Mouse (Mus musculus): ENCODE data around the gene Clic5.

The Clic5 gene

GRCm38 (mm10) chr17:44192981-44193380 is 4.6 kb downstream of the Clic5 start:
- no peak for DNase-seq (ENCODE audit: low read depth, low spot score)

DNA sequence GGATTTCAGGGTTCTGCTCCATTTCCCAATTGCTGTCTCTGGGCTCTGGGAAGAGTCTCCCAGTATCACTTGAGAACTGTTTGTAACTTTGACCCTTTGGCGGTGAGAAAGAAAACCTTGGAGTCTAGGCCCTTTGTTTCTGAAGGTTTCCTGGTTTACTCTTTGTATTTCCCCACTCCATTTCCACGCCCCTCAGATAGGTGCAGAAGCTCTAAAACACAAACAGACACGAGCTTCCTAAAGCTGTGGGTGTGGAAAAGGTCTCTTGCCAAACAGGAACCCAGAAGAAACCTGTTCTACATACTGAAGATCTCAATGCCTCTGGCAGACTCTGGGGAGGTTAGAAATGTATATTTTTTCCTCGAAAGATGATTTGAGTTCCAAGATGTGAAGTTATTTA is 10.8 kb downstream of the Clic5 start:
- DNase-seq (ENCODE audit: low read depth, low spot score), result no peak

DNA sequence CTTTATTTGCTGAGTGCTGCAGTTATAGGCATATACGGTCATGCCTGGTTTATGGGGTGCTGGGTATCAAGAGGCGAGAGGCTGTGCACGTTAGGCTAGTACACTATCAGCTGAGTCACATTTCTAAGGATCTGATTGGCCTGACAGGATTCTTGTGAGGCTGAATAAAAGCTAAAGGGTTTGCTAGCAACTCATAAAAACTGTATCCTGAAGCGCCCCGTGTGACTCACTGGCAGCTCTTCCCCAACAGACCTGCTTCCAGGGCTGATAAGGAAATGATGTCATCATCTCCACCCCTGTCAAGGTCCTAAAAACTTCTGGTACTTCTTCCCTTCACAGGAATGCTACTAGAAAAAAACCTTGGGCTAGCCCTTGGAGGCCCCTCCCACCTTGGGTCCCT is 14.6 kb downstream of the Clic5 start:
- DNase-seq (ENCODE audit: low read depth, low spot score), result no peak

GRCm38 (mm10) chr17:44204787-44205186 is 16.4 kb downstream of the Clic5 start:
- no peak for DNase-seq (ENCODE audit: low read depth, low spot score)

GRCm38 (mm10) chr17:44205562-44205961 is 17.2 kb downstream of the Clic5 start:
- no peak for DNase-seq (ENCODE audit: low read depth, low spot score)

DNA sequence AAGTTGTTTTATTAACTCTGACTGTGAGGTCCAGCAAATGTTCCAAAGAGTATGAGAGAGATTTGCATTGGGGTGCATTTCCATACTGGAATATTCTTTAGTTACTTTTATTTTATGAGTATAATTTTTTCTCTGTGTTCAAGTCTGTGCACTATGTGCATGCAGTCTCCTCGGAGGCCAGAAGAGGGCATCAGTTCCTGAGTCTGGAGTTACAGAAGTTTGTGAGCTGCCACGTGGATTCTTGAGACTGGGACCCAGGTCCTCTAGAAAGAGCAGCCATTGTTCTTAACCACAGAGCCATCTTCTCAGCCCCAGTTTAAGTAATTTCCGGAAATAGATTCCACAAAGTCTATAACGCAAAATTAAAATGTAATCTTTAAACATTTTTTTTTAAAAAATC is 20.5 kb downstream of the Clic5 start:
- peak; percentile 38 for DNase-seq (ENCODE audit: low read depth, low spot score)

DNA sequence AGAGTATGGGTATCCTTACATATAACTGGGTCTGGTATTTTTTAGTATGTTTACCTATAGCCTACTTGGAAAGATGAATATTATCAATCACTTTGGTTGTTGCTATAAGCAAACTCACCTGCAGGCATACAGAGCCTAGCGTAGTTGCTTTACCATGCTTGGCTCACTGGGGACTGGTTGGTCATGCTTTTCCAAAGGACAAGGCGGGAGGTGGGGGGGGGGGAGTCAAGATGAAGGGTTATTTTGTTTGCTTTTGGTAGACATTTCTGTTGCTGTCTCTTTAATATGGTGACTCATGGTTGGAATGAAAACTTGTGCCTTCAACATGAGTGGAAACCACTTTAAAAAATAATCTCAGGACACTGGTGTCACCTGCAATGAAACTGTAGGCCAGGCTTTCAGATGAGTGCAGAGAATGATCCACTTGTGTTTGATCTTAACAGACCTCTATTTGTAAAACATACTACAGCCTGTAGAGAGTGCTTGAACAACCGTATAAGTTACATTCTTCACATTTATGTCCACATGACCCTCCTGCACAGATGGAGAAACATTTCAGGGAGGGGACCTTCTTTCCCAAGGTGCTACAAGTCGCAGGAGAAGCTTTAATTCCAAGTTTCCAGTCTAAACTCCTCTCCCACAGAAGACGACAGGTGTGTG is 24.7 kb downstream of the Clic5 start:
- no peak for DNase-seq (ENCODE audit: low read depth, low spot score)

GRCm38 (mm10) chr17:44215196-44215799 is 26.9 kb downstream of the Clic5 start:
- no peak for DNase-seq (ENCODE audit: low read depth, low spot score)

GRCm38 (mm10) chr17:44217185-44217584 is 28.8 kb downstream of the Clic5 start:
- no peak for DNase-seq (ENCODE audit: low read depth, low spot score)

DNA sequence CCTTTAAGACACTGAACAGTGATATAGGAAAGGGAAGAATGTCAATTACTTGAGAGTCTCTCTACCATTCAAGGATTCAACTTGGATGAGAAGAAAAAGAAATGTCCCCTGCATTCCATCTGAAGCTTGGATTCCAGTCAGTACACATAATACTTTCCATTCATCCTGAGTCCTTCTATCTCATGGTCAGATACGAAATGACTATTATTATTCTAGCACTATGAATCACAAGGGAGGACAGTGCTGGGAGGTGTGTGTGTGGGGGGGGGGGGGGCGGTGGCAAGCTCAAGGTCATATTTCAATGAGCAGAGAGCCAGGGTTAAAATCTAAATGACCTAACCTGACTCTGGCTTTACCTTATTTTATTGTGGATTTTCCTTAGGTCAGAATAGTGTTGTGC is 31.6 kb downstream of the Clic5 start:
- DNase-seq (ENCODE audit: low read depth, low spot score), result no peak

DNA sequence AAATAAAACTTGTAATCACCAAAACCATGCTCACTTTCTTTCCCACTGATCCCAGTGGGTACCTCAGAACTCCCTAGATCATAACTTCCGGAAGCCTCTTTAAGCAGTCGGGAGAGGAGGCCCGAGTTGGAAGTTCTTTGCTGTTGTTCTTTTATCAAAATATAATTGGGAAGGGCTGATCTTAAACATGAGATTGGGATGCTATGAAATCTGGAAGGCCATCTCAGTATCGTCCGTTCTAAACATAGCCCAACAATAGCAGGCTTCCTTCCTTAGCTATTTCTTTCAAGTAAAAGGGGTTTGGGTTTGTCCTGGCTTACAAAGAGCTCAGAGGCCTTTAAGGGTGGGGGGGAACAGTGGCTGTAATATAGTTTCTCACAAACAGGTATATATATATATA is 40.0 kb downstream of the Clic5 start:
- no peak for DNase-seq (ENCODE audit: low read depth, low spot score)

DNA sequence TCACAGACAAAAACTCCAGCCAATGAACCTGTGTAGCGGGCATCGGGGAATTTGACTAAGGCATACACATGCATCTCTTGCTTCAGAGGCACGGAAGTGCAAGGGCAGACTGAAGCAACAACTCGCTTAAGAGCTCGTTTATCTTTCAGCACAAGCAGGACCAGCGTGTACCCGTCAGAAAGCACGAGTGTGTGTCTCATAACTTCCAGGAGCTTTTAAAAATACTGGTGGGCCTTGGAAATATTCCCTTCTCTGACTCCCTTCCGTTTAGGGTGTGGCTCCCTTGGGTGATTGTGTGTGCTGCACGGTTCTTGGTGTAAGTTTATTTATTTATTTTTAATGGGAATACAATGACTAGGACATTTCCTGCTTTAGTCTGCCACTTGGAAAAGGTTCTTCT is 41.7 kb downstream of the Clic5 start:
- DNase-seq (ENCODE audit: low read depth, low spot score), result no peak

GRCm38 (mm10) chr17:44239030-44239721 is 50.8 kb downstream of the Clic5 start:
- DNase-seq (ENCODE audit: low read depth, low spot score), result peak; percentile 66

- peak; percentile 31 for DNase-seq (ENCODE audit: low read depth, low spot score)
Observed at GRCm38 (mm10) chr17:44240742-44241141, 52.4 kb downstream of the Clic5 start.

DNA sequence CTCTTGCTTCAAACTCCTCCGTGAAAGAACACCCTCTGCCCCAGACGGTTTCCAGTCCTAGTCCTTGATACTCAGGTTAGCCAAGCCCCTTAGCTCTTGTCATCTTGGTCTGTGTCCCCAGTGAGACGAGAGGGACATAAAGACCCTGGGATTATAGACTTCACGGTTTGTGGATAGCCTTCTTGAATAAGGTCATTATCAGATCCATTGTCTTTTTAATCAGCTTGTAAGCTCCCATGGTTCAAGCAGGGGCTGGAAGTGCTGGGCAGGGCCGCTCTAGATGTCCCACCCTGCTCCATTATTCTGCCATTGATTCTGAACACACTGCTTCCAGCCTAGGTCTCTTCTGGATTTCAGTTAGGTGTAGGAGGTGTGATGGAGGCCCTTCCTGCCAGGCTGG is 55.7 kb downstream of the Clic5 start:
- DNase-seq (ENCODE audit: low read depth, low spot score), result peak; percentile 62

GRCm38 (mm10) chr17:44244625-44245024 is 56.2 kb downstream of the Clic5 start:
- peak; percentile 30 for DNase-seq (ENCODE audit: low read depth, low spot score)

- no peak for DNase-seq (ENCODE audit: low read depth, low spot score)
Observed at GRCm38 (mm10) chr17:44246153-44246700, 57.8 kb downstream of the Clic5 start.

DNA sequence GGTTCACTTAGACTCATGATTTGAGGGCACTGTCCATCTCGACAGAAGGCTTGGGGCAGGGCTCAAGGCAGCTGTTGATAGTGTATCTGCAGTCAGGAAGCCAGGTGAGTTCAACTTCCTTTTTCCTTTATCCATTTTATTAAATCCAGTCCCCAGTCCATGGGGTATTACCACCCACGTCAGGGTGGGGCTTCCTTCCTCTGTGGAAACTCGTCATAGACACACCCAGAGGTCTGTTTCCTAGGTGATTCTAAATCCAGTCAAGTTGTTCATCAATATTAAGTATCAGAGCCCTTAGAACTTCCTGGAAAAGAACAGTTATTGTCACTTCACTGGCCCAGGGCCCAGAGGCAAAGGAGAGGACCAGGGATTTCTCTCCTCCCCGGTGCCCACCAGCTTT is 61.2 kb downstream of the Clic5 start:
- DNase-seq (ENCODE audit: low read depth, low spot score), result no peak

- DNase-seq (ENCODE audit: low read depth, low spot score), result no peak
Observed at GRCm38 (mm10) chr17:44252653-44253052, 64.3 kb downstream of the Clic5 start.

- DNase-seq (ENCODE audit: low read depth, low spot score), result no peak
Observed at GRCm38 (mm10) chr17:44254698-44255097, 66.3 kb downstream of the Clic5 start.

GRCm38 (mm10) chr17:44256583-44256982 is 68.2 kb downstream of the Clic5 start:
- peak; percentile 65 for DNase-seq (ENCODE audit: low read depth, low spot score)

GRCm38 (mm10) chr17:44259245-44259644 is 70.9 kb downstream of the Clic5 start:
- peak; percentile 30 for DNase-seq (ENCODE audit: low read depth, low spot score)
